Mouse (Mus musculus) frontal cortex, postnatal 14 days (tissue): ENCODE measurements around the gene Msmp.
"Not testable (repeated sequence)": the region's sequence is repeated elsewhere in the genome, so short reads cannot be mapped to it uniquely, and the experiment has no call there.

Experiments
- DNase-seq, 2 experiments: peaks; one replicate each; pipeline ENCODE4 v3.0.0; 2022; ENCODE audit warnings: low spot score in 2 of 2

Msmp gene

DNA sequence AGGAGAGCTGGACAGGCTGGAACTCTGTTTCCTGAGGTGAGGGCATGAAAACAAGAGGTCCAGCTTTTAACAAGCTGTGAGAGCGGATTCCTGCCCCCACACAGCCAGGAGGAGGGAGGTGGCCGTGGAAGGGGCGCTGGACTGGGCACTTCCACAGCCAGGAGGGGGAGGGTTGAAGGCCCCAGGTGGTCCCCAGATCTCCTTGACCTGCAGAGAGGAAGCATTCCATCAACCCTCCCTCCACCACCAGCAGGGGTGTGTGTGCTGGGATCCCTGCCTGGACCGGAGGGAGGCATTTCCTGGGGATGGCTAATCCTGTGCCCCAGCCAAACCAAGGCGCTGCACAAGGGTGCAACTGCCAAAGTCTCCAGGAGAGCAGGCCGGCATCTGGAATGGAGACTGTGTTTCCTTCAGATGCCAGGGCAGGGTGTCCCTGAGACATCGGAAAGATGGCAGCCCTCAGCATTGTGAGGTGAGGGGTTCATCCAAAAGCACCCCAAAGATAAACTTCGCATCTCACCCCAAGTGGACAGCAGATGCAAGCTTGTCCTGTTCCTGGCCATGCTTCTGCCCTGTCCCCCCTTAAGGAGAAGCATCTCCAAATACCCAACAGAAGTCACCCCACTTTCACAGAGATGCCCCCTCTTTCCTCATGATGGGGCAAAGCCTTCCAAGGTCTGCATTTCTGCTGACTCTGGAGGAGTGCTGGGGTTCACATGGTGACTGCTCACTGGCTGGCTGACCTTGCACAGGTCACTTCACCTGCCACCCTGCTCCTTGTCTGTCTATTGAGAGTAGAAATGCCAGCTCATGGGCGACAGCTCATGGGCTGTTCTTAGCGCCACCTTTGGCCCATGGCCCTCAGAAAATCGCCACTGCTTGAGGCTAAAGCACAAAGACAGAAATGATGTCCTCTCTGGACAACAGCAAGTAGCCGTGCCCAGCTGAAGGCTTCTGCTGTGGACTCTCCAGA is at the start of gene Msmp:
Gene Msmp, minus strand, starts transcription at position 51 of the 973 bp plus-strand sequence.
- no peak for DNase-seq

DNA sequence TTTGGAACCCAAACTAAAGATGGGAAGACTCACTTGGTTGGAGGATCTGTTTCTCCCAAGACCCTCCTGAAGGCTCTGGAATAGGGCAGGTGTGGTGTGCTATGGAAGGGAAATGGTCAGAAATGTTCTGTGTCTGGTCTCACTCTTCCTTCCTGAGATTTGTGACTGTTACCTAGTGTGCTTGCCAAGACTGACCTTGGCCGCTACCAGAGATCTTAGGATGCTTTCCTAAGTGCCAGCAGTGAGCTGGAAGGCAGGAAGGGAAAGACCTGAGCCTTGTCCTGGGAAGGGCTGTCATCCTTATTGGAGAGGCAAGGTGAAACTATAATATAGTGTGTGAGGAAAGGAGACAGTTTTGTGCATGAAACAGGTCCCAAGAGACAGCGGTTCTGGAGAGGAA is 49.4 kb upstream of the Msmp start:
- DNase-seq: no peak

- peak in 1 of 2 experiments; percentile 2 for DNase-seq
These were observed 49.0 kb upstream of the Msmp start for GRCm38 (mm10) chr4:43633296-43633695.

DNA sequence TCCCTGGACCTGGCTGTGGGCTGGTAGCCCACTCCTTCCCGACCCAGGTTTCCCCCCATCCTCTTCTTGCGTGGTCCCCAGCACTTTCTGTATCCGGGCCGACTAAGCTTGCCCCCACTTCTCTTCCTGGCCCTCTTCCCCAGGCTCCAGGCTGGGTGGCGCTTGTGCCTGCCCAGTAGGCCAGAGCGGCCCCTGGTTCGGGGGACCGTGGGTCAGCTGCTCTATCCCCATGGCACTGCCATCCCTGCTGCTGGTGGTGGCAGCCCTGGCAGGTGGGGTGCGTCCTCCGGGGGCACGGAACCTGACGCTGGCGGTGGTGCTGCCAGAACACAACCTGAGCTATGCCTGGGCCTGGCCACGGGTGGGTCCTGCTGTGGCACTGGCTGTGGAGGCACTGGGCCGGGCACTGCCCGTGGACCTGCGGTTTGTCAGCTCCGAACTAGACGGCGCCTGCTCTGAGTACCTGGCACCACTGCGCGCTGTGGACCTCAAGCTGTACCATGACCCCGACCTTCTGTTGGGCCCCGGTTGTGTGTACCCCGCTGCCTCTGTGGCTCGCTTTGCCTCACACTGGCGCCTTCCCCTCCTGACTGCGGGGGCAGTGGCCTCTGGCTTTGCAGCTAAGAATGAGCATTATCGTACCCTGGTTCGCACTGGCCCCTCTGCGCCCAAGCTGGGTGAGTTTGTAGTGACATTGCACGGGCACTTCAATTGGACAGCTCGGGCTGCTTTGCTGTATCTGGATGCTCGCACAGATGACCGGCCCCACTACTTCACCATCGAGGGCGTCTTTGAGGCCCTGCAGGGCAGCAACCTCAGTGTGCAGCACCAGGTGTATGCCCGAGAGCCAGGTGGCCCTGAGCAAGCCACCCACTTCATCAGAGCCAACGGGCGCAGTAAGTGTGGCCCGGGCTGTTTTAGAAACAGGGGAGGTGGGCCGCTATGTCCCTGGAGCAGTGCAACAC is 47.9 kb upstream of the Msmp start:
- no peak for DNase-seq

DNA sequence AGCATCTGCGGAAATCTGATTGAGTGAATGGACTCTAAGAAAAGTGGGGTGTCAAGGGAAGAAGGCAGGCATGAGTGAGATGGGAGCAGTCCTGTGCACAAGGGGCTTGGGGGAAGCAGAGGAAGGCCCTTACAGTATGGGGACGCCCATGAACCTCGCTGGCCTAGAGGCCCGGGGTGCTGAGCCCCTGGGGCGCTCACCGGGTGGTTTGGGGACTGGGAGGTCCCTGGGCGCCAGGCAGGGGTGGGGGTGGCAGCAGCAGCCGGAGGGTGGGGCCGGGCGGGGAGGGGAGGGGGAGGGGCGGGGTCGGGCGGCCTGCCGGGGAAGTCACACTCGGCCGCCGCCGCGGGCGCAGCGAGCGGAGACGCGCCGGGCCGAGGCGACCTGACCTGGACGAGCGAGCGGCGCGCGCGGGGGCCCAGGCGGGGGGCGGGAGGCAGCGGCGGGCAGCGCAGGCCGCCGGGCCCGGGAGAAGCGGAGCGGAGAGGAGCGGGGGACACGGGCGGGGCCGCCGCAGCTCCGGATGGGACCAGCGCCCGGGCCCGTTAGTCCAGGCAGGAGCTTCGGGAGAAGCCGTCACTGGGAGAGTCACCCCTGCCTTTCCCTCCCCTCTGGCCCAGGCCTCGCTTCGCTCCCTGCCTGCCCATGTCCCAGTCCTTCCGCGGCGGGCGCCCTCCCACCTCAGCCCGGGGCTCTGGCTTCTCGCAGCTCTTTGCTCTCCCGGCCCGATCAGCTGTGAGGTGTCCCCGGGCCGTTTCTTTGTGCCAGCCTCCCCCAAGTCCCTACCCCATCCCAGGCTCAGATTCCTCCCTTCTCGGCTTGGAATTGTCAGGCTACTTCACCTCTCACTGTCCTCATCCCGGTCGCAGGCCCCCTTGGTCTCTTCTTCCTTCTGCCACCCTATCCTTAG is 47.0 kb upstream of the Msmp start, which contains the start of gene Npr2:
Gene Npr2, plus strand, starts transcription at position 890 of the 910 bp plus-strand sequence.
- no peak for DNase-seq

DNA sequence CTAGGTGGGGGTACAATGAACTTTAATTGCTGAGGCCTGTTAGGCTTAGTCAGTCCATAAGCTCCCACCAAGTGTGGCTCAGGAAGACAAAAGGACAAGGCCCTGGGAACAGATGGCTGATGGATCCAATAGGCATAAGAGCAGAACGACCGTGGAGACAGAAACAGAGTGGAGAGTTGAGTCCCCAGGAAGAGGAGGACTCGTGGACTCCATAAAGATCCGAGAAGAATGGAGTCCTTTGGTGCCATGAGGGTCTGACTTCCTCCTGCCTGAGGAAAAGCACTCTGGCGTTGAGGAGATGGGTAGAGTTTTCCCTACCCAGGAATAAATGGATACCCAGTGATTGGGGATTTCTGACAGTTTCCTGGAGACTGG is 46.4 kb upstream of the Msmp start:
- no peak for DNase-seq

DNA sequence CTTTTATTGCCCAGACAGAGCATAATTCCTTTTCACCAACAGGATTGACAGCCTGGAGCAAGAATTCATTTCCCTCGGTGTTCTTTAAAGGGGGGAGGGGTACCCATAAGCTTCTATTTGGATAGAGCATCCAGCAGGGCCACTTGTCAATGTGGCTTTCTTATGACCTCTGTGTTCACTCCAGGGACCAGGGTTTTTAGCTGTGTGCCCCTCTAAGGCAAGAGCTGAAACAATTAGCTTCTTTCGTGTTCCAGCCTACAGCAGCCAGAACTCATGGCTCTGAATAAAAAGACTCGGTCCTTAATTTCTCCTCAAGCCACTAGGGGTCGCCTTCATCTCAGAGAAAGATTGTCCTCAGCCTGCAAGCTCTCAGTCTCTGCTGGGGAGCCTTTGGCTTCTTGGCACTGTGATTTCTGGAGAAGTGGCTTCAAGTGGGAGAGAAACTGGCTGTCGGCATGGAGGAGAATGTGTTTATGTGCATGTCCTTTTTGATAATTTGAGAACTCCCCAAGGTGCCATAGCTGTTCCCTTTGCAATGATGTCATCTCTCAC is 45.8 kb upstream of the Msmp start:
- DNase-seq: peak; percentile 69 to 84

DNA sequence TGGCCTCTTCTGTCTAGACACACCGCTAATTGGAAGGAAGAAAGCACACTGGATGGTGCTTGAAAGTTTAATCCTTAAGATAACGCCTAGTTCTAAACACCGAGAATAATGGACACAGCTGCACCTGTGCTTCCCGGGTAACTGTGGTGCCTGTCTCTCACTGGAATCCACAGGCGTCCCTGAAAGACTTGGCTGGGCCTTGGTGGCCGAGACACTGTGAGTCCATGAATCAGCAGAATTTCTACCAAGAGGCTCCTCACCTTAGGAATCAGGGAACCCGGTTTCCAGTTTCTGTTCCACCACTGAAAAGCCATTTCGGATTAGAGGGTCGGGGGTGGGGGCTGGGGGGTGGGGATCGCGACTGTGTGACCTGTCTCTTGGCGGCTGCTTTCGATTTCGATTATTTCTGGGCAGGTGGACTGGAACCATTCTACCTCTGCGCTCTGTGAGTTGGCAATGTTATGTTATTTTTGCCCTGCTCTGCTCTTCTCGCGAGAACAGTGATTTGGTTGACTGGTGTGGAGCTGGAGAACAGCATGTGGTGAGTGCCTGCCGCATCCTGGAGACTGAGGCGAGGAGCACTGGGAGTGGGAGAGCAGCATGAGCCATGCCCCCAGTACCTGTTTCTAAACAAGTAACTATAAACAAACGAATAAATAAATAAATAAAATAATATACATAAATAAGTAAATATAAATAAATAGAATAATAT is 45.0 kb upstream of the Msmp start:
- no peak for DNase-seq

DNA sequence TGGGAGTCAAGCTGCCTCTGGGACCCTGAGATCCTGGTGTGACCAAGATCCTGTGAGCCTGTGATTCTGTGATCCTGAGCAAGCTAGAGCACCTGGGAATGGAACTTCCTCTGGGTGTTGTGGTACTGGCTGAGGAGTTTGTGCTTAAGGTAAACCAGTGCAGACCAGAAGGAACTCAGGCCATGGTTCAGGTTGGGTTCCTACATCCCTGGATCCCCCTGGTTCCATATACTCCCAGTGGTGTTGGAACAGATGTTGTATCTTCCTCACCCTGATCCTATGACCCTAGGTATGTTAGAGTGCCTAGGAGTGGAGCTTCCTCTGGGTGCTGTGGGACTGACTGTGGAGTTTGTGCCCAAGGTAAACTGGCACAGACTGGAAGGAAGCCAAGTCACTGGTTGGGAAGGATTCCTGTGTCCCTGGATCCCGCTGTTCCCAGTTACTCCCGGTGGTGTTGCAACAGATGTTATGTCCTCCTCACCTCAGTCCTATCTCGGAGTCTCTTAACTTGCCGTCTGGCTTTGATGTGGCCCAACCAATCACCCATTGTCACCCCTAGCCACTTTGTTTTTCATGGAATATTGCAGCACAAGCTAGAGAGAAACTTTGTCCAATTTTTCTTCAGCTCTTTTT is 36.0 kb upstream of the Msmp start:
- DNase-seq: no peak

DNA sequence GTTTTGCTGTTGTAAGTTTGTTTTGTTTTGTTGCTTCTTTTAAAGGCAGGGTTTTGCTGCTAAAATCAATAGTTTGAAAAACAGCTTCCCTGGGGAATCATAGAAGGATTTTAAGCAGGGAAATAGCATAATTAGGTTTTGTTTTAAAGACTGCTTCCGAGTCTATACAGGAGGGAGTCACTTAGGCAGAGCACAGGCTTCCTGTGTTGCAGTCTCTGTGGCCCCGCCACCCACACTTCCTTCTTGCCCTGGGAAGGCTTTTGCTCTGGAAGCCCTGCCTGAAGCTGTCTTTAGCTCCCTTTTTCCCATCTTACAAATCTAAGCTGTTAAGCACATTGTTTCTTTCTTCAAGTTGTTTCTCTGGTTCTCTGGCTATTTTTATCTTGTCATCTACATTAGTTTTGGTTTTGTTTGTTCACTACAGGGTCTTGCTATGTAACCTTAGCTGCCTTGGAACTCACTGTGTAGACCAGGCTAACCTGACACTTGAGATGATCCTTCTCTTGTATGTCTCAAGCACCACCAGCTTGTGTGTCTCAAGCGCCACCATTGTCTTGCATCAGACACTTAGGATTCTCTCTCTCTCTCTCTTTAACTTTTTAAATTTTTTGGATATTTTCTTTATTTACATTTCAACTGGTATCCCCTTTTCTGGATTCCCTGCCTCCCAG is 28.9 kb upstream of the Msmp start:
- no peak for DNase-seq

- DNase-seq: no peak
These were observed 28.2 kb upstream of the Msmp start for GRCm38 (mm10) chr4:43612534-43612933.

DNA sequence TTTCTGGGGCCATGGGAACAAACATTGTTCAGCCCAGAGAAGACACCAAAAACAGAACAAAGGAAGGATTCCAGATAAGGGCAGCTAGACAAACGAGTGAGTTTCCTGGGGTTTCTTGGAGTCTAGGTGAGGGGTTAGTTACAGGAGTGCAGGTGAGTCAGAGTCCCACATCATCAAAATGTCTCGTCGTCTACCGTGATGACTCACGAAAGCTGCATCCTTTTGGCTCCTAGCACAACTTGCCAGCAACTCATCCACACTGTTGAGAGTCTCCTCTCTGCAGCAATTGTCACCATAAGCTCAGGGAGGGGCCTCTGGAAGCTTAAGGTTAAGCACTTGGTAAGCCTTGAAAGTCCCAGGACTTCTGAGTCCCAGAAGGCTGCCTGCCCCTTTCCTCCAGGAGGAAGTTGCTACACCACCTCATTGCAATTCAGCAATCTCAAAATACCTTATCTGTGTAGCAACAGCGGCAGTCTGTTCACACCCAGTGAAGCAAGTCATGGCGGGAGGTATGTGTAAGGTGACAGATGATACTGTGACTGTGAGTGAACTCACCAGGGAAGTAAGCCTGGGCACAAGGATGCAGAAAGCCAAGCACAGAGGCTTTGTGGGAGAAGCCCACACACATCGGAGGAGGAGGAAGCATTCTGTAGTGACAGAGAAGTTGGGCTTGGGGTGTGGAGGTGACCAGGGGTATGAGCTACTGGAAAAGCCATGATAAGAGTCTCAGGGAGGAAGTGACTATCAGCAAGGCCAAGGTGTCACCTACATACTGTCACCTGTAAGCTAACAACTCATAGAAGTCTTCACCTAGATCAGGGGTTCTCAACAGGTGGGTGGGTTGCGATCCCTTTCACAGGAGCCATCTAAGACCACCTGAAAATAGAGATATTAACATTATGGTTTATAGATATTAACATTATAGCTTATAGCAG is 20.7 kb upstream of the Msmp start:
- no peak for DNase-seq

- DNase-seq: no peak
These were observed 19.8 kb upstream of the Msmp start for GRCm38 (mm10) chr4:43604099-43604498.

- no peak for DNase-seq
These were observed 16.1 kb upstream of the Msmp start for GRCm38 (mm10) chr4:43600195-43600934.

DNA sequence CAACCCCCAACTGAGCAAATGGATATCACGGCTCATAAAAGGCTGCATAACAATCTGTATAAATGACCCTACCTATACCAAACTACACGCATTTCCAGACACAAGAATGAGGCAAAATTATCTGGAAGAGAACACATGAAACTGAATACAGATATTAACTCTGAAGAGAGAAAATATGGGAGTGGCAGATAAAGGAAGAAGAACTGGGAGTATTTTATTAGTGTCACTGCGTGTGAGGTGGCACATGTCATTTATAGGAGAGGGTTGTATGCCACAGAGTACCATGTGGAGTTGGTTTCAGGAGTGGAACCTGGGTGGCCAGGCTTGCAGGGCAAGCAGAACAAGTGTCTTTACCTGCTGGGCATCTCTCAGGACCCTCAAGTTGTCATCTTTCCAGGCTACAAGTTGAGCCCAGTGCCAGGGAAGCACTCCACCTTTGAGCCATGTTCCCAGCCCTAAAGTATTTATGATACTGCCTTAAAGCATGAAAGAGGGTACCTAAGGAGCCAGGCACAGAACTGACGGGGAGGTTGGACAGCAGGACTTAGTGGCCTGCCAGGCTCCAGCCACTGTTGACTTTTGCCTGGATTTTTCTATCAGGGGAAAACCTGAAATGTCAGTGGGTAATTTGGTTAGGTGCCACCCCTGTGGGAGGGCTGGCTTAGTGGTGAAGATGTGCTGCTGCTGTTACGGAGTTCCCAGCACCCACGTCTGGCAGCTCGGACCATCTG is 14.5 kb upstream of the Msmp start:
- no peak for DNase-seq

DNA sequence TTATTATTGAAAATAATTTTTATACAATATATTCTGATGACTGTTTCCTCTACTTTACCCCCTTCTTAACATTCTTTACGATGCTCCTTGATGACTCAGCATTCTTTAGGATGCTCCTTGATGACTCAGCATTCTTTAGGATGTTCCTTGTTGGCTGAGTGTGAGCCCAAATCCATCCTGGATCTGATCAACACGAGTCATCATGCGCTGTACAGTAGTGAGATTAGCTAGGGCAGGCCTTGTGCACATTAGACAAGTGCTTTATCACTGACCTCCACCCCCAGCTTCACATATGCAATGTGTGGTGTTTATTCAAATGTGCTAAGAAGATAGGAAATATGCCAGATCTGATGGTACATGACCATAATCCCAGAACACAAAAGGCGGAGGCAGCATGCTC is 13.9 kb upstream of the Msmp start:
- DNase-seq: no peak

DNA sequence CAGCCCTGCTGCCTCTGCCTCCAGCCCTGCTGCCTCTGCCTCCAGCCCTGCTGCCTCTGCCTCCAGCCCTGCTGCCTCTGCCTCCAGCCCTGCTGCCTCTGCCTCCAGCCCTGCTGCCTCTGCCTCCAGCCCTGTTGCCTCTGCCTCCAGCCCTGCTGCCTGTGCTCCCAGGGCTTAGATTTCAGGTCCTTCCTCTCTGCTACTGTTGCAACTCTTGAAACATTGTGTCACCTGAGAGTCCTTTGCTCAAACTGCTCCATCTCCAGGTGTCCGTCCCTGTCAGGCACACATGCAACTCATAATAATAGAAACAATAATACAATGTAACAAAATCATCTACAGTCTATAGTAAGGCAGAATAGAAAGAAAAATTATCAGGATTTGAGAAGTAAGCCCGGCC is 12.3 kb upstream of the Msmp start:
- DNase-seq: not testable (repeated sequence)
